Mouse (Mus musculus): ENCODE measurements around the gene Acox2. TPM values are rescaled to one million over a fixed set of nuclear protein-coding genes. Genes with fewer than 3 reads are reported as not detected.
A peak's percentile ranks its signal among the peaks of the same experiment; 100 is the strongest.
"Not testable (repeated sequence)": the region's sequence is repeated elsewhere in the genome, so short reads cannot be mapped to it uniquely, and the experiment has no call there.

Gene Acox2
- polyA plus RNA-seq, 1 experiment: not detected

GRCm38 (mm10) chr14:8283784-8284183 is 24.6 kb upstream of the Acox2 start:
- H3K4me3 ChIP-seq (replicated peaks): no peak overlapping the region
- TF ChIP-seq GATA1 (IDR thresholded peaks at IDR 0.05; ENCODE audit: low read length) (no peak), TAL1 (IDR thresholded peaks at IDR 0.05; ENCODE audit: low read length) (no peak)
- no peaks in the 10 kb centered on the region for H3K36me3 ChIP-seq (ENCODE audit: control insufficient read depth)
- no peaks in the 10 kb centered on the region for H3K4me1 ChIP-seq (ENCODE audit: control insufficient read depth)
- H3K27me3 ChIP-seq (ENCODE audit: control insufficient read depth): no peaks in the 10 kb centered on the region
- no peaks in the 10 kb centered on the region for H3K9me3 ChIP-seq (ENCODE audit: control insufficient read depth, low read length)

GRCm38 (mm10) chr14:8271281-8271680 is 12.1 kb upstream of the Acox2 start:
- H3K4me1 ChIP-seq (ENCODE audit: control insufficient read depth); H3K4me3 ChIP-seq (replicated peaks); H3K36me3 ChIP-seq (ENCODE audit: control insufficient read depth); H3K27me3 ChIP-seq (ENCODE audit: control insufficient read depth); H3K9me3 ChIP-seq (ENCODE audit: control insufficient read depth, low read length): not testable (repeated sequence)

- Histone ChIP-seq H3K9me3 (ENCODE audit: control insufficient read depth, low read length) (no peaks in the 10 kb centered on the region), H3K4me1 (ENCODE audit: control insufficient read depth) (no peaks in the 10 kb centered on the region), H3K27me3 (ENCODE audit: control insufficient read depth) (no peaks in the 10 kb centered on the region), H3K4me3 (replicated peaks) (no peak overlapping the region), H3K36me3 (ENCODE audit: control insufficient read depth) (no peaks in the 10 kb centered on the region)
- TF ChIP-seq GATA1 (IDR thresholded peaks at IDR 0.05; ENCODE audit: low read length) (no peak), TAL1 (IDR thresholded peaks at IDR 0.05; ENCODE audit: low read length) (no peak)
These were observed 5.2 kb upstream of the Acox2 start for GRCm38 (mm10) chr14:8264378-8264777.

- Histone ChIP-seq H3K27me3 (ENCODE audit: control insufficient read depth) (no peaks in the 10 kb centered on the region), H3K4me3 (replicated peaks) (no peak overlapping the region), H3K36me3 (ENCODE audit: control insufficient read depth) (no peaks in the 10 kb centered on the region), H3K9me3 (ENCODE audit: control insufficient read depth, low read length) (no peaks in the 10 kb centered on the region), H3K4me1 (ENCODE audit: control insufficient read depth) (no peaks in the 10 kb centered on the region)
- TF ChIP-seq GATA1 (IDR thresholded peaks at IDR 0.05; ENCODE audit: low read length) (no peak), TAL1 (IDR thresholded peaks at IDR 0.05; ENCODE audit: low read length) (no peak)
These were observed 3.1 kb upstream of the Acox2 start for GRCm38 (mm10) chr14:8262242-8262641.

- no peak overlapping the region for H3K4me3 ChIP-seq (replicated peaks)
- H3K36me3 ChIP-seq (ENCODE audit: control insufficient read depth): no peaks in the 10 kb centered on the region
- H3K9me3 ChIP-seq (ENCODE audit: control insufficient read depth, low read length): no peaks in the 10 kb centered on the region
- no peaks in the 10 kb centered on the region for H3K27me3 ChIP-seq (ENCODE audit: control insufficient read depth)
- no peaks in the 10 kb centered on the region for H3K4me1 ChIP-seq (ENCODE audit: control insufficient read depth)
- no peak for TF ChIP-seq GATA1 (IDR thresholded peaks at IDR 0.05; ENCODE audit: low read length)
- TF ChIP-seq TAL1 (IDR thresholded peaks at IDR 0.05; ENCODE audit: low read length): no peak
These were observed 1.1 kb upstream of the Acox2 start for GRCm38 (mm10) chr14:8260214-8260613.

- H3K4me3 ChIP-seq (replicated peaks): no peak overlapping the region
- no peaks in the 10 kb centered on the region; the same call in 1 of the 2 replicates for H3K36me3 ChIP-seq (ENCODE audit: control insufficient read depth)
- H3K27me3 ChIP-seq (ENCODE audit: control insufficient read depth): no peaks in the 10 kb centered on the region
- TF ChIP-seq TAL1 (IDR thresholded peaks at IDR 0.05; ENCODE audit: low read length) (no peak), GATA1 (IDR thresholded peaks at IDR 0.05; ENCODE audit: low read length) (no peak)
- no peaks in the 10 kb centered on the region for H3K9me3 ChIP-seq (ENCODE audit: control insufficient read depth, low read length)
- H3K4me1 ChIP-seq (ENCODE audit: control insufficient read depth): no peaks in the 10 kb centered on the region
These were observed 401 bp downstream of the Acox2 start for GRCm38 (mm10) chr14:8258752-8259151.

- Histone ChIP-seq H3K36me3 (ENCODE audit: control insufficient read depth) (no peaks in the 10 kb centered on the region; the same call in 1 of the 2 replicates), H3K27me3 (ENCODE audit: control insufficient read depth) (no peaks in the 10 kb centered on the region), H3K9me3 (ENCODE audit: control insufficient read depth, low read length) (no peaks in the 10 kb centered on the region), H3K4me3 (replicated peaks) (peak overlapping the region; percentile 0), H3K4me1 (ENCODE audit: control insufficient read depth) (no peaks in the 10 kb centered on the region)
- TF ChIP-seq TAL1 (IDR thresholded peaks at IDR 0.05; ENCODE audit: low read length) (no peak), GATA1 (IDR thresholded peaks at IDR 0.05; ENCODE audit: low read length) (no peak)
These were observed 872 bp downstream of the Acox2 start for GRCm38 (mm10) chr14:8258335-8258627.

GRCm38 (mm10) chr14:8257521-8258334 is 1.4 kb downstream of the Acox2 start:
- H3K4me1 ChIP-seq (ENCODE audit: control insufficient read depth): no peaks in the 10 kb centered on the region
- H3K9me3 ChIP-seq (ENCODE audit: control insufficient read depth, low read length): no peaks in the 10 kb centered on the region
- TF ChIP-seq GATA1 (IDR thresholded peaks at IDR 0.05; ENCODE audit: low read length): no peak
- TF ChIP-seq TAL1 (IDR thresholded peaks at IDR 0.05; ENCODE audit: low read length): no peak
- H3K36me3 ChIP-seq (ENCODE audit: control insufficient read depth): no peaks in the 10 kb centered on the region; the same call in 1 of the 2 replicates
- peak overlapping the region; percentile 26 for H3K4me3 ChIP-seq (replicated peaks)
- no peaks in the 10 kb centered on the region for H3K27me3 ChIP-seq (ENCODE audit: control insufficient read depth)

- Histone ChIP-seq H3K4me1 (ENCODE audit: control insufficient read depth) (no peaks in the 10 kb centered on the region), H3K36me3 (ENCODE audit: control insufficient read depth) (no peaks in the 10 kb centered on the region; the same call in 1 of the 2 replicates), H3K9me3 (ENCODE audit: control insufficient read depth, low read length) (no peaks in the 10 kb centered on the region), H3K27me3 (ENCODE audit: control insufficient read depth) (no peaks in the 10 kb centered on the region), H3K4me3 (replicated peaks) (no peak overlapping the region)
- TF ChIP-seq TAL1 (IDR thresholded peaks at IDR 0.05; ENCODE audit: low read length) (no peak), GATA1 (IDR thresholded peaks at IDR 0.05; ENCODE audit: low read length) (no peak)
These were observed 2.3 kb downstream of the Acox2 start for GRCm38 (mm10) chr14:8256881-8257280.

GRCm38 (mm10) chr14:8256072-8256471 is 3.1 kb downstream of the Acox2 start:
- Histone ChIP-seq H3K27me3 (ENCODE audit: control insufficient read depth) (no peaks in the 10 kb centered on the region), H3K4me3 (replicated peaks) (no peak overlapping the region), H3K4me1 (ENCODE audit: control insufficient read depth) (no peaks in the 10 kb centered on the region), H3K9me3 (ENCODE audit: control insufficient read depth, low read length) (no peaks in the 10 kb centered on the region), H3K36me3 (ENCODE audit: control insufficient read depth) (peaks cover 4% of the 10 kb centered on the region; the same call in 1 of the 2 replicates)
- TF ChIP-seq TAL1 (IDR thresholded peaks at IDR 0.05; ENCODE audit: low read length): no peak
- no peak for TF ChIP-seq GATA1 (IDR thresholded peaks at IDR 0.05; ENCODE audit: low read length)
